Mouse (Mus musculus) spleen, adult 2 months (tissue): Measurements from ENCODE around the gene Atrx. TPM values are rescaled to one million over a fixed set of nuclear protein-coding genes. Genes with fewer than 3 reads are reported as not detected.

Source experiments
- DNase-seq, 2 experiments: peaks; one replicate each; pipeline versions ENCODE4 v3.0.0 to v3.0.0-alpha.2; 2012 to 2021; ENCODE audit warnings: low spot score in 2 of 2, low read depth in 1 of 2
- H3K27ac ChIP-seq: fragments of 200-500 bp; 2 replicates; pipeline ENCODE4 v1.5.1; 2012; ENCODE audit warnings: low read length, inconsistent platforms; ENCODE audit not compliant: insufficient read depth
- H3K27me3 ChIP-seq: fragments of 200-500 bp; 2 replicates; pipeline ENCODE4 v1.6.1; 2012; ENCODE audit warnings: mild to moderate bottlenecking, moderate library complexity, low read length, inconsistent platforms; ENCODE audit not compliant: control insufficient read depth, insufficient read depth
- H3K36me3 ChIP-seq: fragments of 200-500 bp; 2 replicates; pipeline ENCODE4 v1.6.1; 2012; ENCODE audit warnings: mild to moderate bottlenecking, low read length, inconsistent platforms; ENCODE audit not compliant: control insufficient read depth, insufficient read depth
- H3K4me1 ChIP-seq: fragments of 200-500 bp; 2 replicates; pipeline ENCODE4 v1.6.1; 2011; ENCODE audit warnings: inconsistent platforms; ENCODE audit not compliant: control insufficient read depth, insufficient read depth, insufficient read length
- H3K4me3 ChIP-seq: fragments of 200-500 bp; 2 replicates; pipeline ENCODE4 v1.5.1; 2011; ENCODE audit warnings: mild to moderate bottlenecking, inconsistent platforms; ENCODE audit not compliant: insufficient read depth, insufficient read length; ENCODE audit errors: extremely low read depth
- CTCF ChIP-seq: fragments of 200-500 bp; IDR thresholded peaks from 2 replicates; pipeline ENCODE4 v1.5.1; 2011; ENCODE audit warnings: mild to moderate bottlenecking, inconsistent platforms; ENCODE audit not compliant: insufficient read depth, insufficient read length, insufficient replicate concordance; ENCODE audit errors: extremely low read depth
- POLR2A ChIP-seq: fragments of 200-500 bp; IDR thresholded peaks from 2 replicates; pipeline ENCODE4 v1.6.1; 2011; ENCODE audit warnings: low read depth, low read length, inconsistent platforms
- WGBS: fragments of 180-500 bp; shearing (Covaris S2); methylation state at CpG from one replicate; pipeline ENCODE4 v1.1.7; 2018; 5-methylcytosine and 5-hydroxymethylcytosine counted together
- polyA plus RNA-seq: library from polyadenylated mRNA; depleted of rRNA; stranded (reverse); fragments of >200 nt; gene quantifications from 2 replicates; pipeline ENCODE4 v1.2.3, GENCODE M21; 2012

Gene Atrx
- polyA plus RNA-seq, 1 experiment: 31.7 TPM

DNA sequence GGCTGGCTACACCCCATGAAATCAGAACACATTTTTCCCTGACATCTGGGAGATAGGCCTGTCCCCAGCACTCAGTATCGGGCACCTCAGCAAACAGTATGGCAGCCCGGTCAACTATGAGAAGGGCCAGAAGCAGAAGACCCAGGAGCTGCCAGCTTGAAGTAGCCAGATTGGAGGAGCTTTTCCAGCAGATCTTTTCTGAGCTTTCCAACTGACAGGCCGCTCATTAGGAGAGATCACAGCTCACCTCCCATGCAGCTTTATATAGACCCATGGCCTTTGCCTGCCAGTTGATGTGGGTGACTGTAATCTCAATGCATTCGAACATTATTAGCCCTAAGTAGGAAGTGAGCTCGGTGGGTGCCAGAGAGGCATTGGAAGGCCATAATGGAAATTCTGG is 155.9 kb downstream of the Atrx start:
- no peak for DNase-seq
- 86% methylated on average over 5 of the region's 5 CpGs for WGBS

GRCm38 (mm10) chrX:105767932-105768331 is 161.3 kb downstream of the Atrx start:
- no peak for DNase-seq
- Histone ChIP-seq H3K27ac (no peak overlapping the region), H3K4me3 (no peak overlapping the region), H3K36me3 (no peaks in the 10 kb centered on the region), H3K4me1 (peaks cover 5% of the 10 kb centered on the region; the same call in 1 of the 2 replicates), H3K27me3 (peaks cover 11% of the 10 kb centered on the region)
- WGBS: 89% methylated on average over 3 of the region's 3 CpGs
- TF ChIP-seq POLR2A (no peak), CTCF (no peak)

More for the DNA sequence above, 155.9 kb downstream of the Atrx start:
- Histone ChIP-seq H3K4me1 (no peaks in the 10 kb centered on the region), H3K36me3 (no peaks in the 10 kb centered on the region), H3K4me3 (no peak overlapping the region), H3K27ac (no peak overlapping the region), H3K27me3 (no peaks in the 10 kb centered on the region)
- no peak for TF ChIP-seq POLR2A
- no peak for TF ChIP-seq CTCF

DNA sequence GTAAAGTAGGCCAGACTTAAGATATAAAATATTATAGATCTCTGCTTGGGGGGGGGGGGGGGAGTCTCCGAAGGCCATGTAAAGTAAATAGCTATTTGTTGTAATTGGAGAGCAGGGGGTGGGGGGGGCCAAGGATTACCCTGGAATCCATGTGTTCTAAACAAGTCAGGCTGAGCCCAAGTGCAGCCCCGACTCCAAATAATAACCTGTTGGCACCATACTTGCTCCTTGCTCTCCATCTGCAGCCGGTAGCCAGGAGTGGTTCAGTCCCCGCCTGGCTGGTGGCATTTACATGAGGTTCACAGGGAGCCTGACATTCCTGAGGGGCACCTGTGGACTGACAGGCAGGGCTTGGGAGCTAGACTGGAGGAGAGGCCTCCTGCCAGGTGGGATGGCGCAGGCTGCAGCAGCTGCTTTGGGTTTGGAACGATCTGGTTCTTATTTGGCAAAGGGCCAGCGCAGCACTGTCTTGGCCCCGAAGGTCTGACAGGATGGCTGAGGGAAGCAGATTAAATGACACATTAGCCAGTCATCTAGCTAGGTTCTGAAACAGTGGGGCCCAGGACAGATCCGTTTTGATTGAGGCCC is 161.9 kb downstream of the Atrx start:
- WGBS: 70% methylated on average over 9 of the region's 9 CpGs

GRCm38 (mm10) chrX:105766013-105766412 is 163.2 kb downstream of the Atrx start:
- no peak overlapping the region for H3K27ac ChIP-seq
- peaks cover 5% of the 10 kb centered on the region; the same call in 1 of the 2 replicates for H3K4me1 ChIP-seq
- no peak overlapping the region for H3K4me3 ChIP-seq
- 69% methylated on average over 6 of the region's 6 CpGs for WGBS
- no peak for TF ChIP-seq CTCF
- no peak for TF ChIP-seq POLR2A
- H3K36me3 ChIP-seq: no peaks in the 10 kb centered on the region
- H3K27me3 ChIP-seq: peaks cover 11% of the 10 kb centered on the region
- no peak for DNase-seq

More for the DNA sequence above, 161.9 kb downstream of the Atrx start:
- Histone ChIP-seq H3K4me3 (no peak overlapping the region), H3K27ac (no peak overlapping the region), H3K27me3 (peaks cover 11% of the 10 kb centered on the region), H3K36me3 (no peaks in the 10 kb centered on the region), H3K4me1 (peaks cover 5% of the 10 kb centered on the region; the same call in 1 of the 2 replicates)
- DNase-seq: no peak
- TF ChIP-seq POLR2A (no peak), CTCF (no peak)

GRCm38 (mm10) chrX:105765005-105765706 is 164.0 kb downstream of the Atrx start:
- Histone ChIP-seq H3K27me3 (peaks cover 11% of the 10 kb centered on the region), H3K36me3 (no peaks in the 10 kb centered on the region), H3K27ac (no peak overlapping the region), H3K4me3 (peak overlapping the region; percentile 50; the same call in 1 of the 2 replicates), H3K4me1 (peaks cover 5% of the 10 kb centered on the region; the same call in 1 of the 2 replicates)
- 23% methylated on average over 36 of the region's 36 CpGs for WGBS
- TF ChIP-seq CTCF: no peak
- no peak for TF ChIP-seq POLR2A
- no peak for DNase-seq

DNA sequence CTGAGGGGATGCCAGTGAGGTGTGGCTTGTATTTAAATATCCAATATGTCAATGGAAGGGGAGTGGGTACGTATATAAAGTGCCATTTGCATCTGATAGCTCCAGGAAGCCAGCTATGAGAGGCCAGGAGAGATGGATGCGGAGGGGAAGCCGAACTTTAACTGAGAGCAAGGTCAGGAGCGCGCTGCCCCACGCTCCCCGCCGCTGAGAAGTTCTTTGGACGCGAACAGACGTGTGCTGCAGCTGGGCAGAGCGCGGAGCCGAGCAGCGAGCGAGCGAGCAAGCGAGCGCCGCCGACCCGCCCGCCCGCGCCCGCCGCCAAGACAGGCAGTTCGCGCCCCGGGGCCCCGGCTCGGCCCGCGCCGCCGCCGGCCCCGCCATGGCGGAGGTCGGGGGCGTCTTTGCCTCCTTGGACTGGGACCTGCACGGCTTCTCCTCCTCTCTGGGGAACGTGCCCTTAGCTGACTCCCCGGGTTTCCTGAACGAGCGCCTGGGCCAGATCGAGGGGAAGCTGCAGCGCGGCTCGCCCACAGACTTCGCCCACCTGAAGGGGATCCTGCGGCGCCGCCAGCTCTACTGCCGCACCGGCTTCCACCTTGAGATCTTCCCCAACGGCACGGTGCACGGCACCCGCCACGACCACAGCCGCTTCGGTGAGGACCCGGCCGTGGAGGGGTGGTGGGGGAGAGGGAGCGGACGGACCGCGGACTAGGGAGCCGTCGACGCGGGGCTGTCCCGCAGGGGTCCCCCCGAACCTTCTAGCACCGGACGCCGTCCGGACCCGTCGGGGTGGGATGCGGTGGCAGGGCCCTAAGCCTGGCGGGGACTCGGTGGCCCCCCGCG is 164.8 kb downstream of the Atrx start, which contains the start of gene Fgf16:
Gene Fgf16 (plus strand): TSS at position 118 of the 843 bp plus-strand sequence.
- no peak within 1 kb of the TSS for H3K27ac ChIP-seq
- no peak for DNase-seq
- peaks cover 11% of the 10 kb centered on the region for H3K27me3 ChIP-seq
- no peak for TF ChIP-seq POLR2A
- H3K4me3 ChIP-seq: peak within 1 kb of the TSS; percentile 50
- H3K36me3 ChIP-seq: no peaks in the 10 kb centered on the region
- 26% methylated on average over 85 of the region's 86 CpGs for WGBS
- peaks cover 5% of the 10 kb centered on the region; the same call in 1 of the 2 replicates for H3K4me1 ChIP-seq

GRCm38 (mm10) chrX:105763612-105764011 is 165.6 kb downstream of the Atrx start:
- no peak for DNase-seq
- Histone ChIP-seq H3K36me3 (no peaks in the 10 kb centered on the region), H3K27me3 (peaks cover 11% of the 10 kb centered on the region), H3K4me1 (peaks cover 5% of the 10 kb centered on the region; the same call in 1 of the 2 replicates), H3K27ac (no peak overlapping the region), H3K4me3 (peak overlapping the region; percentile 50; the same call in 1 of the 2 replicates)
- 19% methylated on average over 20 of the region's 20 CpGs for WGBS
- no peak for TF ChIP-seq POLR2A
